Mouse (Mus musculus) kidney, adult 9 months (tissue): ENCODE measurements at regions not wholly inside any gene's neighbourhood (a gene's known extent, or its start where the extent isn't known, plus 50 kb on each side); places are given as distances from the start of the nearest gene placed in this dataset.

Experiments used
- DNase-seq: peaks from one replicate; pipeline ENCODE4 v3.0.0; 2022

GRCm38 (mm10) chr8:49395029-49395428 is 551.3 kb upstream of the Tenm3 start:
- no peak for DNase-seq

GRCm38 (mm10) chr8:49389525-49389924 is 545.8 kb upstream of the Tenm3 start:
- no peak for DNase-seq

- DNase-seq = no peak
Measured at GRCm38 (mm10) chr8:49387587-49387986, 543.8 kb upstream of the Tenm3 start.

- no peak for DNase-seq
Measured at GRCm38 (mm10) chr8:49372686-49373085, 528.9 kb upstream of the Tenm3 start.

GRCm38 (mm10) chr8:49362682-49363081 is 518.9 kb upstream of the Tenm3 start:
- no peak for DNase-seq

GRCm38 (mm10) chr8:49361443-49361842 is 517.7 kb upstream of the Tenm3 start:
- no peak for DNase-seq

- DNase-seq = no peak
Measured at GRCm38 (mm10) chr8:49360121-49360520, 516.4 kb upstream of the Tenm3 start.

- DNase-seq = no peak
Measured at GRCm38 (mm10) chr8:49359671-49360070, 515.9 kb upstream of the Tenm3 start.

- DNase-seq = no peak
Measured at GRCm38 (mm10) chr8:49348602-49349001, 504.9 kb upstream of the Tenm3 start.

GRCm38 (mm10) chr8:49338716-49339115 is 495.0 kb upstream of the Tenm3 start:
- no peak for DNase-seq

GRCm38 (mm10) chr8:49326980-49327379 is 483.2 kb upstream of the Tenm3 start:
- no peak for DNase-seq

- DNase-seq = no peak
Measured at GRCm38 (mm10) chr8:49321404-49321803, 477.7 kb upstream of the Tenm3 start.

GRCm38 (mm10) chr8:49313483-49314278 is 469.9 kb upstream of the Tenm3 start:
- DNase-seq = no peak

GRCm38 (mm10) chr8:49312816-49313215 is 469.1 kb upstream of the Tenm3 start:
- no peak for DNase-seq

- DNase-seq = no peak
Measured at GRCm38 (mm10) chr8:49282401-49282800, 438.6 kb upstream of the Tenm3 start.

GRCm38 (mm10) chr8:49281254-49281653 is 437.5 kb upstream of the Tenm3 start:
- DNase-seq = no peak

GRCm38 (mm10) chr8:49274031-49274430 is 430.3 kb upstream of the Tenm3 start:
- DNase-seq = no peak

GRCm38 (mm10) chr8:49273109-49273508 is 429.4 kb upstream of the Tenm3 start:
- DNase-seq = no peak

- no peak for DNase-seq
Measured at GRCm38 (mm10) chr8:49263416-49263815, 419.7 kb upstream of the Tenm3 start.

- no peak for DNase-seq
Measured at GRCm38 (mm10) chr8:49262797-49263196, 419.0 kb upstream of the Tenm3 start.

- no peak for DNase-seq
Measured at GRCm38 (mm10) chr8:49255954-49256353, 412.2 kb upstream of the Tenm3 start.

- DNase-seq = no peak
Measured at GRCm38 (mm10) chr8:49254311-49254828, 410.6 kb upstream of the Tenm3 start.

- no peak for DNase-seq
Measured at GRCm38 (mm10) chr8:49243002-49243401, 399.3 kb upstream of the Tenm3 start.

GRCm38 (mm10) chr8:49236822-49237071 is 393.0 kb upstream of the Tenm3 start:
- no peak for DNase-seq
